Mouse (Mus musculus) urinary bladder, postnatal 25 days (tissue): ENCODE measurements around the gene Olfr478.
"Not testable (repeated sequence)": the region's sequence is repeated elsewhere in the genome, so short reads cannot be mapped to it uniquely, and the experiment has no call there.

ENCODE experiments used
- DNase-seq: peaks from one replicate; pipeline ENCODE4 v3.0.0; 2022; ENCODE audit warnings: low spot score

Gene Olfr478

DNA sequence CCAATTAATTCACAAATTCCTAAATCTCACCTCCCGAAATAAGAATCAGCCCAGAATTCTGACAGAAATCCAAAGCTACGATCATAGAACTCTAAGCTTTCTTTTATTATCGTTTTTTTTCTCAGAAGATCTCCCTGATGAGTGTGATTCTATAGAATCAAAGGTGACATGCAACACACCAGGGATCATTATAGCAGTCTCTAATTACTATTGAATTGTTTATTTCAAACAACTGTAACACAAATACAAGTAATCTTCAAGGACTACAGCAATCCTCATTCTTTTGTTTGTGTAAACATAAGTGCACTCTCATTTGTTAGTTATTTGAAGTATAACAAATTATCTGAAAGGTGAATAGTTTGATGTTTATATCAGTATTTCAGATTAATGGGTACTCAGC lies at the start of gene Olfr478:
Olfr478 (minus strand) TSS at position 101 of the 400 bp plus-strand sequence.
- no peak for DNase-seq

DNA sequence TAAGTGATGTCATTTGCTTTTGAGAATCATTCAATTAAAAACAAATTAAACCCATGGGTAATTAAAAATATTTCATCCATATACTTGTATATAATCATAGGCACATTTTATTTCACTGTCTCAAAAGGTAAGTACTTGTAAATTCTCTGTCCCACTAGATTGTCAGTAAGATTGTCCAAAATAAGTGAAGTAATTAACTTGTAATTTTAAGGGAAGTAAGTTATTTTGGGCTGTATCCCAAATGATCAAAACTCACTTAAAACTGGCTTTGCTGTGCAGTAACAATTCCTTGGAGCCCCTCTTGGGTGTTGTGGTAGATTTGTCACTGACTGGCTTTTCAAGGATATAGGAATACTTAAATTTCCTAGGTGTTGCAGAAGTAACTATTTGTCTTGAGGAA lies 45.8 kb upstream of the Olfr478 start, which contains the start of gene Olfr481:
Olfr481 (plus strand) TSS at position 301 of the 400 bp plus-strand sequence.
- no peak for DNase-seq

DNA sequence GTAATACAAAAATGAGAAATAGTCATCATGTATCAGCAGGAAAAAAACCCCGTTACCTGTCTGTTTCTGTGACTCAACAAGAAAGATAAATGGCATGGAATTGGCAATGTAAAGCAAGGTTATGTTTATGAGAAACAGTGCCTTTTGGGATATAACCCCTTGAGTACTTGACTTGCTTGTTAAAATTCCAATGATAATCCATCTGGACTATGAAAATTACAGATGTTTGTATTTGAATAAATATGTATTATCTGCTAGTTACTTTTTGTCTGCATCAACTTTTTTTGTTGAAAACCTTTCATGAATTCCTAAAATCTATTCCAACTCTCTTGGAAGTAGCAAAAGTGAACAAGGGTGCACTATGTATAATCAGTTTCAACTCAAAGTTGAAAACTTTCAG lies 33.5 kb upstream of the Olfr478 start, which contains the start of gene Olfr480:
Olfr480 (minus strand) TSS at position 101 of the 400 bp plus-strand sequence.
- DNase-seq = no peak

DNA sequence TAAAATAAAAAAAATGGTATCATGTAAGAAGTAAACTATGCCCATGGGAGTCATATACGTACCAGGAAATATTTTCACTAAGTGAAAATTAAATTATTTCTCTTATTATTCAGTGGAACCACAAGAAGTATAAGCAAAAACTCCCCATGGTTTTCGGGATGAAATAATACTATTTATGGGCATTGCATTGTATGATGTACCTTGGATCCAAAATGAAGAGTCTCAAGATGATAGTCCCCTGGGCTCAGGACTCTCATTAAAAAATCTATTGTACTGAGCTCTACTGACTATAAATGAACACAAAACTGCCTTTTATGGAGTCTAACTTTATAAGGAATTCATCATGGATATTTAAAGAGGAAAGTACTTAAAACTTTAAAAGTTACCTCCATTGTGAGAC lies 16.6 kb upstream of the Olfr478 start, which contains the start of gene Olfr479:
Olfr479 (plus strand) TSS at position 301 of the 400 bp plus-strand sequence.
- DNase-seq = no peak

DNA sequence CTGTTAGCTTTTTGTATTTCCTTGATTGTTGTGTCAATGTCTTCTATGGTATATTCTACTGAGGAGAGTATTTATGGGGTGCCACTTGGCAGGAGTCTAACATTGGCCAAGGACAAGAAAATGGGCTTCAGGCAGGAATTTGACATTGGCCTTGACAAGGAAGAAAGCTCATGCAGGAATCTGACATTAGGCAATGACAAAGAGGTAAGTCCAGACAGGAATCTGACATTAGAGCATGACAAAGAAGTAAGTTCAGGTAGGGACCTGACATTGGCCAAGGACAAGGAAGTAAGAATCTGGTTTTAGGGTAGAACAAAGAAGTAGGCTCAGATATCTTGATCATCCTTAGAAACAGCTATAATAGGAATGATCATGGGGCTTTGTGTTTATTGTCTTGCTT lies 19.5 kb downstream of the Olfr478 start:
- not testable (repeated sequence) for DNase-seq

DNA sequence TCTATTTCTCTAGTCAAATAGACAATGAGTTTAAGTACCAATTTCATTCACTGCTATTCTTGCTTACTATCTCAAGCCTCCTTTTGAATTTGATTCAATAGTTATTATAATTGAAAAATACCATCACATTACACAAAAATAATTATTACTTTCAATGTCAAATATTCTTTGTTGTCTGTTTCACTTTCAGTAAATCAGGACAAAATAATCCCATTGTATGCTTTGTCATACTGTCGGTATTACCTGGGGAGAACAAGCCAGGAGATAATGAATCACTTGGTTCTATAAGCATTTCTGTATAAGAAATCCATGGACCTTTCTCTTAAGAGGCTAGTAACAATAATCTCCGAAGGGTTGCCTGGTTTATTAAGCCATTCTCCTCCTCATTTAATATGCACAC lies 47.4 kb downstream of the Olfr478 start, which contains the start of gene Olfr477:
Olfr477 (plus strand) TSS at position 301 of the 400 bp plus-strand sequence.
- DNase-seq = no peak
